Mouse (Mus musculus) frontal cortex, adult 2 months (tissue): ENCODE measurements around the gene Tmem150c. TPM values are rescaled to one million over a fixed set of nuclear protein-coding genes. Genes with fewer than 3 reads are reported as not detected.

Experiments used
- DNase-seq, 2 experiments: peaks; one replicate each; pipeline ENCODE4 v3.0.0; 2022; ENCODE audit warnings: low spot score in 1 of 2; ENCODE audit errors: extremely low spot score in 1 of 2
- polyA plus RNA-seq: library from polyadenylated mRNA; depleted of rRNA; stranded (reverse); fragments of >200 nt; gene quantifications from 2 replicates; pipeline ENCODE4 v1.2.3, GENCODE M21; 2012

Tmem150c gene
- polyA plus RNA-seq, 1 experiment, result 27.6 TPM

GRCm38 (mm10) chr5:100172104-100172503 is 12.5 kb upstream of the Tmem150c start:
- DNase-seq, result no peak

- peak in 1 of 2 experiments; percentile 73 for DNase-seq
These were observed 7.2 kb upstream of the Tmem150c start for GRCm38 (mm10) chr5:100166591-100167491.

- no peak for DNase-seq
These were observed 3.8 kb upstream of the Tmem150c start for GRCm38 (mm10) chr5:100163368-100163767.

GRCm38 (mm10) chr5:100162857-100163256 is 3.2 kb upstream of the Tmem150c start:
- DNase-seq, result no peak

GRCm38 (mm10) chr5:100162053-100162452 is 2.4 kb upstream of the Tmem150c start:
- DNase-seq, result no peak

GRCm38 (mm10) chr5:100158791-100159637 is 594 bp downstream of the Tmem150c start:
- peak in 1 of 2 experiments; percentile 24 for DNase-seq

- DNase-seq, result no peak
These were observed 1.3 kb downstream of the Tmem150c start for GRCm38 (mm10) chr5:100158301-100158700.

GRCm38 (mm10) chr5:100155646-100156045 is 4.0 kb downstream of the Tmem150c start:
- peak in 1 of 2 experiments; percentile 41 for DNase-seq

GRCm38 (mm10) chr5:100149967-100150366 is 9.6 kb downstream of the Tmem150c start:
- no peak for DNase-seq

- no peak for DNase-seq
These were observed 14.8 kb downstream of the Tmem150c start for GRCm38 (mm10) chr5:100144836-100145235.

GRCm38 (mm10) chr5:100127283-100127682 is 32.3 kb downstream of the Tmem150c start:
- DNase-seq, result no peak

- no peak for DNase-seq
These were observed 34.0 kb downstream of the Tmem150c start for GRCm38 (mm10) chr5:100125409-100126123.

- no peak for DNase-seq
These were observed 35.1 kb downstream of the Tmem150c start for GRCm38 (mm10) chr5:100124530-100124929.

- DNase-seq, result no peak
These were observed 36.3 kb downstream of the Tmem150c start for GRCm38 (mm10) chr5:100123283-100123682.

GRCm38 (mm10) chr5:100121170-100121569 is 38.4 kb downstream of the Tmem150c start:
- DNase-seq, result no peak

GRCm38 (mm10) chr5:100120711-100121141 is 38.9 kb downstream of the Tmem150c start:
- DNase-seq, result no peak

- DNase-seq, result no peak
These were observed 40.3 kb downstream of the Tmem150c start for GRCm38 (mm10) chr5:100119331-100119730.

GRCm38 (mm10) chr5:100113403-100113802 is 46.2 kb downstream of the Tmem150c start:
- DNase-seq, result no peak

GRCm38 (mm10) chr5:100110581-100110980 is 49.0 kb downstream of the Tmem150c start:
- DNase-seq, result no peak

GRCm38 (mm10) chr5:100109543-100110282 is 49.9 kb downstream of the Tmem150c start:
- DNase-seq, result peak in 1 of 2 experiments; percentile 30
